Mouse (Mus musculus) retina, embryonic 14.5 days (tissue): ENCODE data around the gene Pde4d.

Source experiments
- DNase-seq: peaks from one replicate; pipeline ENCODE4 v3.0.0-alpha.2; 2015; ENCODE audit warnings: low spot score

Gene Pde4d

DNA sequence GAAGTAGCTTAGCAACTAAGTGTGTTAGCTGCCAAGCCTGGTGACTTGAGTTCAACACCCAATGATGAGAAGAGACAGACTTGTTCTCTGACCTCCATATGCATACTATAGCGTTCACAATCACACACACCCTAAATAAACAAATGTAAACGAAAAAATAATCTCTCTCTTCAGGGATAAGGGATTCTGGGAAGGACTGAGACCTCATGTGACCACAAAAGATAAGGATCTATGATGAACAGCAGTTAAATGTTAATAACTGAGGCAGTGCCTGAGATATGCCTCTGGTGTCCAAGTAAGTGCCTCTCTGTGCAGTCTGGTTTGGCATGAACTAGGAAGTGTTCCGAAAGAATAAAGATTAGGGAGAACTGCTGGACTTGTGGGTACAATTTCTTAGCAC, 1243.1 kb downstream of the Pde4d start:
- DNase-seq = no peak

DNA sequence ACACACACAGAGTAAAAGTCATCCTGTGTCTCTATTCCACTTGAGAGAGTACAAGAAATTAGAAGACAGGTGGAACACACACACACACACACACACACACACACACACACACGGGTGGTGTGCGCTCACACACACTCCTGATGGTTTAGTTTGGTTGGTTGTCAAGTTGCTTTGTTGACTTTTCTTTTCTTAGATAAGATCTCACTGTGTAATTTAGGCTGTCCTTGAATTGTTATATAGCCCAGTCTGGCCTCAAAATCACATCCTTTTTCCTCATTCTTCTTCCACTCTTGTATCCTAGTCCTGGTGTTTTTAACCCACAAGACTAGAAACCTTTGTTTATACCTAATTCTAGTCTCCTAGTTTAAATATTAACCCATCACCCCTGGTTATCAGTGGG, 1244.0 kb downstream of the Pde4d start:
- no peak for DNase-seq

DNA sequence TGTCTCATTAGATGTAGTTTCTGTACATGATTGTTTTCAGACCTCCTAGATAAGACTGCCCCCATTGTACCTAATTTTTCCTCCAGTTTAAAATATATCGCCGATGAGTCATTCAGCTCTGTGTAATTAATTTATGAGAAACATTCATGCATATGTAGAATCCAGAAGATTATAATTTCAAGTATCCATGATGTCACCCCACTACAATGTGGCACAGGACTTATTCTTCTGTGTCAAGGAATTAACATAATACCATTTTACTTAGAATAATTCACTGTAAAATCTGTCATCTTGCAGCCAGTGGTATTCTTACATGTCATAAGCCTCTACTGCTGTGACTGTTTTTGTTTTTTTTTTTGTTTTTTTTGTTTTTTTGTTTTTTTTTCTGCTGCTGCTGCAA, 1244.5 kb downstream of the Pde4d start:
- DNase-seq = no peak

DNA sequence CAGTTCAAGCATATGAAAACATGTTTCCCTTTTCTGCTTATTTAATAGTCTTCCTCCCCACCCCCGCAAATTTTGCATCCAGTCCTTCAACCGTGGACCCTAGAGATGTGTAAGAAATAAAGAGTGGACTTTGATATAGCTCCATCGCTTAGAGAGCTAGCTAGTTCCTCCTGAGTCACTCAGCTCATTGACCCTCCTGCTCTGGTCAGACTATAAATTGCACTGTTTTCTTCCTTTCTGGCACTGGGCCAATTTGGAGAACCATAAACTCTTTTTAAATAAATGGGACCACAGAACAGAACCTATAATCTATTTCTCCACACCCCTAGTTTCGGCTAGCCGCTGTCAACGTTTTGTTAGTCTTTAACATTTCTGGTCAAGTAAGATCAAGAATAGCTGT, 1245.3 kb downstream of the Pde4d start:
- DNase-seq = no peak

DNA sequence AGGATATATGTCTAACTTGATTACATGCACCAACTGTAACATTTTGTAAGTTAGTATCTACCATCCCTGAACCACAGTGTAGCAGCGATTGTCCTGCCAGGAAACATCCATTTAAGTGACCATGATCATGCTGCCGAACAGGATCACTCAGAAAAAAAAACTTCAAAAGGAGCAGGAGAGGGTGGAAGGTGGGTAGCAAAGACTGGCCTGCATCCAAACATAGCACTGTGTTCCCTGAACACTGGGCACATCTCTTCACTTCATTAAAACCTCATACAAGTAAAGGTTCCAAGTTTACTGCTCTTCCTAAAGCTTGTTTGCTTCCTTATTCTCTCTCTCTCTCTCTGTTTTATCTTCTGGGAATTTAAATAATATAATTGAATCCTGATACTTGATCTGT, 1256.4 kb downstream of the Pde4d start:
- DNase-seq = no peak

DNA sequence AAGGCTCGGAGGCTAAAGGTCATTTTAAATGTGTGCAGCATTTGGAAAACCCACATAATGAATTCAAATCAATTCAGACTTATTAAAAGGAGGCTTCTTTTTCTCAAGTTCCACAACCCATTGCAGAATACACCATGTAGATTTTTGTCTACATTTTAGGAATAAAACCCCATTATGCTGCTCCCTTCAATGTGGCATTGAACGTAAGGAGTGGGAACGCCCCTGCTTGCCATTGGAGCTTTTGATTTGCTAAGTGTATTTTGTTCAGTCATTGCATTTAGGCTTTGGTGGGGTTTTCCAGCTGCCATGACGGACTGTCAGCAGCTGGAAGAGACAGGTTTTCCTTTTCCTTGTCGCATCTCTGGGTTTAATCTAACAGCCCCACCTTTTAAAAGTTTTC, 1256.8 kb downstream of the Pde4d start:
- no peak for DNase-seq

DNA sequence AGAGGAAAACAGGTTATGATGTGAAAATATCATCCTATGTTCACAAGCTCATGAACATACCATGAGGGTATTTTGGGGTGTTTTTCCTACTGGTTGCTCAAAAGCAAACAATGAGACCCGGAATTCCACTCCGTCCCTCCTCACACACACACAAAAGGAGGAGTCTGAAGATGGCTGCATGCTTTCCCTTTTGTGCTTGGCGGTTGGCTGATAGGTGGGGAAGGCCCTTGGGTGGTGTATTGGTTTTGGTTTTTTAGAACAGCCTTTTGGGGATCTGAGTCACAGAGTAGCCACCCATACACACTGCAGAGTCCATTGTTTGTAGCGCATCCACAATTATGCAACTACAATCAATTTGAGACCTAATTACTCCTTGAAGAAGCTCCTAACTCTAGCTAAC, 1257.4 kb downstream of the Pde4d start:
- no peak for DNase-seq

DNA sequence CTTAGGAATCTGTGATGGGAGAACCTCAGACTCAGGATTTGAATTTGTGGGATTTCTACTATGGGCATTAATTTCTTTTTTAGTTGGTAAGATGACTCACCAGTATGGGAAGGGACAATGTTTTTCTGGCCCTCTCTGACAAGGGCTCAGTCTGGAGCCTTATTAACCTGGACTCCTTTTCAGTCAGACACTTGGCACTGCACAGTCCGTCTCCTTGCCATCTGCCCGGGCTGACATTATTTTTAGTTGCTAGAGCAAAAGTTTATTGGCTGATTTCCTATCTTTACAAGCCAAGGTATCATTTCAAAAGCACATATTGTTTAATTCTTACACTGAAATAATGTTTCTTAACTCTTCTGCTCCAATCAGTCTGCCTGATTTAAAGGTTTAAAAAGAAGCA, 1258.6 kb downstream of the Pde4d start:
- DNase-seq = no peak

DNA sequence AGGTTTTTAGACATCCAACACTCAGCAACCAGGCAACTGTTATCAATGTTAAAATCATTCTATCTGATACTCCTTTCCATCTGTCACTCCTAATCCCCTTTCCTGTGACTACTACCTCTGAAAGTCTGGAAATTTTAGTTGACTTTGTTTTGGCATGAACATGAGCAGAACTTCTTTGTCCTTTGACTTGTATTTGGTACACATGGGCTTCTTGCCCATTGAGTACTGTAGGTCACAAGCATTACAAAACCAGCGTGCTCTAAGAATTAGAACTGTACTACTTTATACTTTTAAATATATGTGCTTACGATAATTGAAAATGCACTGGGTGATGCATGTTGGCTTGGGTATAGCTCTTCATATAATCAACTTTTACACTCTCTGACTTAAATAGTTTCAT, 1264.8 kb downstream of the Pde4d start:
- no peak for DNase-seq

DNA sequence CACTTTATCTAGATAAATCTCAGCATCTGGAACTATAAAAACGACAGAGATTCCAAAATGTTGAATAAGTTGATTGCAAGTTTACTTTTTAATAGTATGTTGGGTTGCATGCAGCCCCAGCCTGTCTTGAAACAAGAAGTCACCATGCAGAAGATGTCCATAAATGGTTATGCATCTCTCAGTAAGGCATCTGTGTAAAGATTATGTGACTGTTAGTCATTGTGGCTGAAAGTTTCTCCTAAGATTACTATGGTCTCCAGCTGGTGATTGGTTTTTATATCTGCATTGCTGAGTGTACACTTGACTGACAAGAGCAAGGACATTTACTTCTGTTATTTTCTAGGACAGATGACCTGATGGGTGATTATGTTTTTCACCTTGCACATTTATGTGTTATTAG, 1265.6 kb downstream of the Pde4d start:
- DNase-seq = no peak

DNA sequence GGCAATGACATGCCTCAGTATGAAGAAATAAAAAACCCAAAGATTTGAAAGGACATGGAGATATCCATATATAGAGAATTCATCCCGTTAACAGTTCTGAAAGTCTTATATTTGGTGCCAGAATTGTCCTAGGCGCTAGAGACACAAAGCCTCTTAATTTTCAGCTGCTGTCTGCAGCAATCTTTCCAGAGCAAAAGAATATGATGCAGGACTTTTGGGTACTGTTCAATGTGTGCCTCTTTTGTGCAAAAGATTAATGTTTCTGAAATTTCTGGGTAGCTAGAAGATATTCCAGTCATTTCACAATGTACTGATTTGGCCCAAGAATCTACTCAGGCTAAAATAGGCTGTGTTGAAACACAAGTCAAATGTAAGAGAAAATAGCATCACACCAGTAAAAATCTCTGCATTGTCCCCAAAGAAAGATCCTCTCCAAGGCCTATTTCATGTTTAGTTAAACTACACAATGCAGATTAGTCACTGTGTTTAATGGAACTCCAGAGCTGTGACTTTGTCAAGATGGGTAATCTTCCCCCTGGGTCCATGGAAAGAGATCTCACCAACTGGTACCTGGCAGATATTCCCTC, 1270.5 kb downstream of the Pde4d start:
- DNase-seq = no peak

DNA sequence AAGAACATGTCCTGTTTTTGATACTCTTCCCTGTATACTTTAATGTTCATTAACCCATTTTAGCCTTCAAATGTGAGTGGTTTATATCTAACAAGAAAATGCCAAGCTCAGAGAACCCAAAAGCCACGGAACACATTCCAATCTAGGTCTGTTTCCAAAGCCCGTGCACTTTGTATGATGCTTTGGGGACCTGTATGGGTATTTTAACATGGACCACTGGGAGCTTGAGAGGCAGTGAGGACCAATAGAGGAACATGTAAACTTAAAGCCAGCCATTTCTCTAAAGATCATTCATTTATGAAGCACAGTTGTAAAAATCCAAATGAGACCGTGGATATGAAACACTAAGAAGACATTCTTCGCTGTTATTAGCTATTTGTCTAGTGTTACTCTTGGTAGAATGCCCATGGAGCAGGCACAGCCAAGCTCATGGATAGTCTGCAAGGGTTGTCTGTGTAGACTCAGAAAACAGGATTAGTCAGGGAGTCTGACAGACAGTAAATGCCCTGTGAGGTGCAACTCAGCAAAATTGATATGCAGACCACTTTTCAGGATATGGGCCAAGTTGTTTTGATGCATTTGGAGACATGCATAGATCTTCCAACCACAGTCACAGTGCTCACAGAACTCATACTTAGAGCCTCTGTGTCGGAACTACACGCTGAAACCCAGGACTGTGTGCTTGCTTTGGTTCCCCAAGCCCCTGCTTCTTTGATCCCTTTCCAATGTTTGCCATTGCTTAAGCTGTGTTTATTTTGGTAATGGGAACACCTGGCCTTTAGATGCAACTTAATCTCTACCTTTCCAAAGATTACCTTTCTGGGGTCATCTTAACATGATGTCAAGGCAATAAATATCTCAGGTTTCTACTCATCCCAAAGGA, 1272.7 kb downstream of the Pde4d start:
- no peak for DNase-seq

DNA sequence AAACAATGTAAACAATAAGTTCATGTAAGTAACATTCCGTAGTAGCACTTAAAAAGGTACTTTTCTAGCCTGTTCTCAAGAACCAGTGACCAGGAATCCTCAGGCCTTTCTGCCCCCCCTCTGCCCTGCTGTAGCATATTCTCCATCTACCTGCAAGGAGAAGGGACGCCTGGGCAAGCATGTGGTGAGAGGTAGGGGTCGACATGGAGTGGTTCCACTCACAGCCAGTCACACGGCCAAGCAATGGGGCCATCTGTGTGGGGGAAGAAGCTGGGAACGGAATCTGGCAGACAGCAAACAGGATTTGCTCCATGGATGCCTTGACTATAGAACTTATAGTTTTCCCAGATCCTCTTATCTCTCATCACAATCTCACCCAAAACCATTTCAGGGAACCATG, 1277.6 kb downstream of the Pde4d start:
- DNase-seq = no peak

DNA sequence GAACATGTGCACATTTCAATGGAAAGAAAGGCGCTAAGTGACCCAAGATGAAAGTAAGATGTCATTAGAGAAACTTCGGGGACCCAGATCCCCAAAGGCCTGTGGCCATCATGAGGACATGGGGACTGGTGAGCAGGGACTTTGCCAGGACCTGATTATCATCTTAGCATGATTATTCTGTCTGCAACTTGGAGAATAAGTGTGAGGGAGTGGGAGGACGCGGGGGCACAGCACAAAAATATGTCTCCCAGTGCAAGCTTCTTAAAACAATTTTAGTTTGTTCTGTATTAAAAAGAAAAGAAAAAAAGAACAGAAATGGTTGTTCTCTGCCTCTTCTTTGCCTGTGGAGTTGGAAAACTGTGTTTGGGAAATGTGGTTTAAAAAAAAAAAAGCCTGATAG, 1279.9 kb downstream of the Pde4d start:
- no peak for DNase-seq

DNA sequence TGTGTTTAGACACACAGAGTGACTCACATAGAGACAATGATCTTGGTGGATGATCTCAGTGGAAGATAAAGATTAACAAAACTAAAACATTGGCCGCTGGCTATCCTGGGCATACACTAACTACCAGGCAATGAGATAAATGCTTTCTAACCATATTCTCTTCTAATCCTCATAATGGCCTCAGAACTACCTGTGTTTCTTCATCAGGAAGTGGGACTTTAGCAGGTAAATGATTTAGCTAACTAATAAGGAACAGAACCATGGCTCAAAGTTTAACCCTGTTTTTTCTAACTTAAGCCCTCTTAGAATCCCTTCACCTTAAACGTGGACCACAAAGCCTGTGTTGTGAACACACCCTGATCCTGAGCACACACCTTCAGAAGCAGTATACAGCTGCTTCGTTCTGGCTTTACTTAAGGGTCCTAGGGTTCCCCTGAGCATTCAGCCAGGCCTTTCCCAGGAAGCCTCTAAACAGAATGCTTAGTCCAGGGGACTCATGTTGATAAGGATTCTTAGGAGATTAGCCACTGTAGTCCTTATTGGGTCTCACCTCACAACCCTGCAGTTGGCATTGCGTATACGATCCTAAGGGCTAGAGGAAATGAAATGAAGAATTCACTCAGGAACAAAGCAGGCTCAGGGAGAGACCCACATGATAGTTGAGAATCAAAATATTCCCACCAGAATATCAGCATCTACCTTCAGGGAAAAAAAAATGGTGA, 1283.1 kb downstream of the Pde4d start:
- no peak for DNase-seq

DNA sequence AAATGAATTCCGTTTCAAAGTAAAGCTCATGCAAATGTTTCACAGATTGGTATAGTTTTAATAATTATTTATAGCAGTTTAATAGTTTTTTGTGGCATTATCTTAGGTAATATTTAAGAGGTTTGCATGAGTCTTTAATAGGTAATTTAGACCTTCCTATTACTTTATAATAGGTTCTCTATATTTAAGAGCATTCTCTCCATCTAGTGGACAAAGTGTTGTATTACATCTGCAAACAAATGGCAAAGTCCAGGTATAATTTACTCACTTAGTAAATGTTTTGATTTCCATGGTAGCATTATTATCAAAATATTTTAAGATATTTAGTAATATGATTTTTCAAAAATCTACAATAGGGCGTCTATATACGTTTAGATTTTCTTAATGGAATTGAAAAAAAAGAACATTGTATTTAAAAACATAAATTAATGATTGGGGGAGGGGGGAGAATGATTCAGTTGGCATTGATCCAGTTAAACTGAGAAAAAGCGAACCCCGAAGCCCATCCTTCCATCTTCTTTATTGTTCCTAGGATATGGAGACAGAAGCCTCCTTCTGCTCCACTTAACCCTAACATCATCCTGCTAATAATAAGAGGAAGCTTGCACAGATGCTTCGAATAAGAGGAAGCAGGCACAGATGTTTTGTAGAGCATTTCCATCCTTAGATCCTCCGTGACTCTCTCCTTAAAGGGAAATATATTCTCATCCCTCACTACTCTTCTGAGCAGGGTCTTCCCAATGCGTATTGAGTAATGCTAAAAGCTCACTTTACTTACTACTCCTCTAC, 1286.7 kb downstream of the Pde4d start:
- DNase-seq = peak; percentile 72

DNA sequence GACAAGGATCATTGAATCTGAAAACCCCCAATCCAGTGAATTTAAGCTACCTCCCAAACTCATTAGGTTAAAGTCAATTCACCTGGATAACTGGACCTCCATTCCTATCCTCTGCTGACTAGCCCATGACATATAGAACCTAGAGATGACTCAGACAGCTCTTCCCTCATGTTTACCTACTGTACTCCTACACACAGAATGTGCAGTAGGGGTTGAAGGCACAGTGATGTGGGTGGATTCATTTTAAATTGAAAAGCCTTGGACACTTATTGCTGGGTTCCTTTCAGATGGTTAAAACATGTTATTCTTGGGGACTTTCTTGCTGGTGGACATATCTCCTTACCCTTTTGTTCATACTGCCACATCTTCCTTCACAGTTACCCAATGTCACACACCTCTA, 1296.7 kb downstream of the Pde4d start:
- DNase-seq = no peak

DNA sequence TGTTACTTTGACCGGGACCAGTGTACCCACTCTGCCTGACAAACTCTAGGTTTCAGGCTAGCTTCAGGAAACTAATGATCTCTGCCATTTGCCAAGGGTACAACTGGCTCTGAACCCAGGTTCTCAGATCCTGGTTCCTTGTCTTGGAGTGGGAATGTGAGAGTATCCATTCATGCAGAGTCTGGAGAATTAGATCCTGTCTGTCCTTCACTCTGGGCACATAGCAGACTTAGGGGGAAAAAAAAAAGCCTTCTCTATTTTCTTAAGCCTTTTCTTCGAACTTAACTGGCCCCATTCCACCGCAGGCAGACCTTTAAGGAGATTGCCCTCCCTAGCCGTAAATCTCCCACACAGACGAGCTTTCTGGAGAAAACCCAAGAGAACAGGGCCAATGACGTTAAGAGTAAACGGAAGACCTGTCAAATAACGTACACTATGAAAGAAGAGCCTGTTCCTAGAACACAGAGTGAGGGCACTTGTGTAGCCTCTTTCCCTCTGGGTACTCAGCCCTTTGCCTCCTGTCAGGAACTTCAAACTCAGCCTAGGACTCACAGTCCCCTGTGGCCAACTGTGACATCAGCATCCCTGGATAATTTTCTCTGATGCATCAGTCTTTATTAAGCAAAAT, 1302.6 kb downstream of the Pde4d start:
- DNase-seq = no peak

DNA sequence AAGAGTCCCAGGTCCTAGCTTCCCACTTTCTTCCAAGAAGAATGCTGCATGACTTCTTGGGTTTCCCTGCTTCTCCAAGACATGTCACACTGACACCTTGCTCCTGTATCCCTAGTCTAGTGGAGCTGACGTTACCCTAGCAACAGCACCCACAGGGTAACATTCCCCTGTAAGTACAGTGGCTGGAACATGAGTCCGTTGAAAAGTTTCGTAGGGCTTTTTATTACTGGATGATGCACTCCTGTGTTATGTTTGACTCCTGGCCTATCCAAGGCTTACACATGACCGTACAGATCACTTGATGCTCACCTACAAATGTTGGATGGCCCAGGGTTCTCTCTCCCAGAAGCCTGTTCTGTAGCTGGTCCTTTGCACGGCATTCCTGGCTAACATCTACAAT, 1307.1 kb downstream of the Pde4d start:
- no peak for DNase-seq

DNA sequence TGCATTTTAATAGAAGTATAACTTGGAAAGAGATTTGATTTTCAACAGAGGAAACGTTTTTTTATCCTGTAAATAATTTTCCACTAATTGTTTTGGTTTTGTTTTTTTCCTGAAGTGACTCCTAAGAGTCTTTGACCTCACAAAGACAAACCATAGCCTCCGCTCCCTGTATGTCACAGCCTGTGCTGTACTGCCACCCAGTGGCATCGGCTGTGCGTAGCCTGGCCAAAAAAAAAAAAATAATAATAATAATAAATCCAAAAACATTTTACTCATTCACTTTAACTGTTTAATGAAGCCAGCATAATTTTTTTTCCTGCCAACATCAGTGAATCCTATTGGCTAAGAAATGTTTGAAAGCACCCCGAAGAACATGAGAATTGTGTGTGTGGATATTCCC, 1309.5 kb downstream of the Pde4d start:
- peak; percentile 60 for DNase-seq

DNA sequence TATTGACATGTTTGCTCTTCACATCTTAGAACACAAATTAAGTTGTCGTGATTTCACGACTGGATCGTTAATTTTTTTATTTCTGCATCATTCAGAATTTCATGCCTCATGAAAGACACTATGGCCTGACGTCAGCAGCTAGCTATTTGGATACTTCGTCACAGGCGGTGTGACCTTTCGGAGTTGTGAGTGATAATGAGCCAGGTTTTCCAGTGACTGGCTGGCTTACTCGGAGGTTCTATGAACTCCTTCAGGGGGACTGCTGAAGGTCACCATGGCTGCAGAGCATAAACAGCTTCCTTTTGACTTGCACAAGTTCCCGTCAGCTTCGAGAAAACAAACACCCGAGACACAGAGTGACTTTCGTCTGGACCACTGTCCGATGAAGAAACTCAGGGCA, 1311.3 kb downstream of the Pde4d start:
- no peak for DNase-seq

DNA sequence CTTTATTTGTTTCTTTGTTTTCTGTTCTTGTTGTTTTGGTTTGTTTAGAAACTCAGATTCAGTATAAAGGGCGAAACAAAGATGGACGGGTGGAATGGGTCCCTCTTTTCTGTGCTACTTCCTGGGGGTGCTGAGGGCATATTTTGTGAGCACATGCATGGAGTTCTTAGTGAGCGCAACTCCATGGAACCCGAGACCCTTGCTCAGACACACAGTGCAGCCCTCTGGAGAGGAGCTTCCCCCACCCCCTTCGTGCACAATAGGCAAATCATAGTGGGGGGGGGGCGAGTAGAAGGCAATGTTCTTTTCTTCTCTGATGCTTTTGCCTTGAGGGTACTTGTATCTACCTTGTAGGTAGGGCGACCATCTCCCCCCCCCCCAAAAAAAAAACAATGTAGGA, 1325.0 kb downstream of the Pde4d start:
- DNase-seq = no peak
